27 mouse cellular contexts compared by ENCODE assay signal in genomic region chr9:92204397-92204796, GRCm38 (mm10). TPM values are rescaled to one million over a fixed set of nuclear protein-coding genes. Genes with fewer than 3 reads are reported as not detected.
"Had no signal": no experiment of that assay in that cellular context is flagged by ENCODE, and none has a peak within 500 bp of the region (broad histone marks: within the 10 kb centered on the region; RNA-seq: fewer than 3 reads in every experiment).

No protein-coding gene starts in this region.

- DNase-seq: liver, postnatal 0 days; lung, adult 2 months; lung, postnatal 14 days; lung, postnatal 36 days; retina, postnatal 1 day; right cerebral cortex, postnatal 14 days; thymus, adult 2 months; thymus, postnatal 25 days; thymus, postnatal 4 days had no signal

- H3K4me3 ChIP-seq: lung, embryonic 15.5 days; megakaryocyte, embryonic 14.5 days; midbrain, embryonic 13.5 days; midbrain, embryonic 15.5 days; neural tube, embryonic 13.5 days; neural tube, embryonic 15.5 days; stomach, embryonic 15.5 days had no signal

- H3K4me1 ChIP-seq: lung, embryonic 15.5 days; midbrain, embryonic 13.5 days; midbrain, embryonic 15.5 days; neural tube, embryonic 13.5 days; neural tube, embryonic 15.5 days; stomach, embryonic 15.5 days had no signal

- H3K36me3 ChIP-seq: lung, embryonic 15.5 days; midbrain, embryonic 13.5 days; midbrain, embryonic 15.5 days; neural tube, embryonic 13.5 days; neural tube, embryonic 15.5 days; stomach, embryonic 15.5 days had no signal

- H3K9ac ChIP-seq: liver, postnatal 0 days; lung, embryonic 15.5 days; midbrain, embryonic 13.5 days; midbrain, embryonic 15.5 days; neural tube, embryonic 13.5 days; neural tube, embryonic 15.5 days; stomach, embryonic 15.5 days had no signal

- ATAC-seq: liver, postnatal 0 days; lung, postnatal 0 days; midbrain, embryonic 13.5 days; midbrain, embryonic 15.5 days had no signal

- H3K27ac ChIP-seq: lung, embryonic 15.5 days; macrophage; midbrain, embryonic 13.5 days; midbrain, embryonic 15.5 days; neural tube, embryonic 13.5 days; neural tube, embryonic 15.5 days; stomach, embryonic 15.5 days; stomach, postnatal 0 days had no signal

- H3K9me3 ChIP-seq: lung, embryonic 15.5 days; megakaryocyte, embryonic 14.5 days; midbrain, embryonic 13.5 days; midbrain, embryonic 15.5 days; neural tube, embryonic 13.5 days; neural tube, embryonic 15.5 days; stomach, embryonic 15.5 days had no signal

- H3K4me2 ChIP-seq: lung, embryonic 15.5 days; midbrain, embryonic 11.5 days; midbrain, embryonic 13.5 days; midbrain, embryonic 15.5 days; neural tube, embryonic 13.5 days; neural tube, embryonic 15.5 days; stomach, embryonic 15.5 days had no signal

- H3K27me3 ChIP-seq: lung, embryonic 15.5 days; megakaryocyte, embryonic 14.5 days; midbrain, embryonic 13.5 days; midbrain, embryonic 15.5 days; neural tube, embryonic 13.5 days; neural tube, embryonic 15.5 days; stomach, embryonic 15.5 days had no signal

RNA-seq across cellular contexts. Expression of gene Plscr5, which starts 11.7 kb away (rescaled TPM):
- total RNA-seq: megakaryocyte progenitor cell, adult 5-6 weeks; midbrain, postnatal 0 days; monocyte, adult 5-6 weeks had no signal
- polyA plus RNA-seq: liver, postnatal 0 days; lung, adult 2 months; lung, embryonic 15.5 days; lung, postnatal 0 days; macrophage; midbrain, embryonic 11.5 days; midbrain, embryonic 13.5 days; neural tube, embryonic 11.5 days; spleen, adult 2 months; stomach, embryonic 15.5 days; stomach, postnatal 0 days; testis, adult 2 months; urinary bladder, adult 2 months had no signal
